Mouse (Mus musculus) cerebellum, adult 2 months (tissue): Measurements from ENCODE around the gene Klhl6.

Experiments used
- CTCF ChIP-seq: fragments of 200-500 bp; IDR thresholded peaks from 2 replicates; pipeline ENCODE4 v1.5.1; 2011; ENCODE audit warnings: low read depth, mild to moderate bottlenecking, control low read depth, low read length, moderate library complexity, borderline replicate concordance; ENCODE audit not compliant: insufficient read depth
- POLR2A ChIP-seq: fragments of 200-500 bp; IDR thresholded peaks from 2 replicates; pipeline ENCODE4 v1.6.1; 2011; ENCODE audit warnings: low read length, control low read depth, borderline replicate concordance; ENCODE audit not compliant: insufficient read depth

GRCm38 (mm10) chr16:20022821-20023220 lies 40.0 kb upstream of the Klhl6 start:
- TF ChIP-seq CTCF (no peak), POLR2A (no peak)
